Mouse (Mus musculus): ENCODE data around the gene Ssx9.
"Not testable (repeated sequence)": the region's sequence is repeated elsewhere in the genome, so short reads cannot be mapped to it uniquely, and the experiment has no call there.

The Ssx9 gene

DNA sequence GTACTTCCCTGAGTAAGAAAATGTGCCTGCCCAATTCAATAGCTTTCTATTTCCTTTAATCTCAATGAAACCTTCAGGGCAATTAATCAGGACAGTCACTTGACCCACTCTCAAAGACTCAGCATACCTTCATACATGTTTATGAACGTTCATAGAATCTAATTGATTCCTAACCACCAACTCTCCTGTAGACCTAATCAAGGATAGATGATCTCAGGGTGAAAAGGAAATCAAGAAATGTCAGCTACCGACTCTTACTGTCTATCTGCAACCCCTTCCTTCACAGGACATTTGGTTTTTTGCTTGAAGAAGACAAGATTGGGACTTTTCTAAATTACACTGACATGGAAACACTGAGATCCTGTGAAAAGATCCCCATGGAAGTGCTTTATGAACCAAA, at the start of gene Ssx9:
TSS of gene Ssx9 (plus strand) at position 301 of the 400 bp plus-strand sequence.
- in situ Hi-C loops (cut with MboI, MseI), result not testable (repeated sequence)

DNA sequence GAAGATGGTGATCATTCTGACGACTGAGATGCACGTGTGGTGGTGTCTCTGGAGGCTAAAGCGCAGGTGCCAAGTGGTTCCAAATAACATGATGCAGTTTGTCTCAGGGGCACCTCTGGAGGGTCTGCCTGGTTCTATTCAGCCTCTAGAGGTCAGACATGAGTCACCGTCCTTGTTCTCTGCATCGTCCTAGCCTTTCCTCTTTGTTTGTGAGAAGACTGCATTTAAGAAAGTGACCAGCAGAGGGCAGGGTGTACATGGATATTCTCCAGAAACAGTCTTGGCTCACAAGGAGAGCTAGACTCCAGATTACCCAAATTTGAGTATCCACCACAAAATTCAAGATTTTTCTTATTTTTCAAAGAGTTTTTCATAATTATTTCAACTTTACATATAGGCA, 15.3 kb upstream of the Ssx9 start:
- in situ Hi-C loops (cut with MboI, MseI), result no loop called here

DNA sequence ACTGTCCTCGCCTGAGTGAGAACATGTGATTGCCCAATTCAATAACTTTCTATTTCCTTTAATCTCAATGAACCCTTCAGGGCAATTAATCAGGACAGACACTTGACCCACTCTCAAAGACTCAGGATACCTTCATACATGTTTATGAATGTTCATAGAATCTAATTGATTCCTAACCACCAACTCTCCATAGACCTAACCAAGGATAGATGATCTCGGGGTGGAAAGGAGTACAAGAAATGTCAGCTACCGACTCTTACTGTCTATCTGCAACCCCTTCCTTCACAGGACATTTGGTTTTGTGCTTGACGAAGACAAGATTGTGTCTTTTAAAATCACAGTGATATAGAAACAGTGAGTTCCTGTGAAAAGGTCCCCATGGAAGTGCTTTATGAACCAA, 55.2 kb downstream of the Ssx9 start, which contains the start of gene Ssxb5:
TSS of gene Ssxb5 (plus strand) at position 301 of the 400 bp plus-strand sequence.
- in situ Hi-C loops (cut with MboI, MseI), result not testable (repeated sequence)
